Mouse (Mus musculus) mammary gland, adult 2 months (tissue): ENCODE results near the gene Gm26620. TPM values are rescaled to one million over a fixed set of nuclear protein-coding genes. Genes with fewer than 3 reads are reported as not detected.

Experiments used
- polyA plus RNA-seq: library from polyadenylated mRNA; depleted of rRNA; stranded (reverse); fragments of >200 nt; gene quantifications from 2 replicates; pipeline ENCODE4 v1.2.3, GENCODE M21; 2012; ENCODE audit warnings: low replicate concordance; rRNA removed

Gene Gm26620
- 0.72 and 1.5 TPM in 2 replicates for polyA plus RNA-seq

DNA sequence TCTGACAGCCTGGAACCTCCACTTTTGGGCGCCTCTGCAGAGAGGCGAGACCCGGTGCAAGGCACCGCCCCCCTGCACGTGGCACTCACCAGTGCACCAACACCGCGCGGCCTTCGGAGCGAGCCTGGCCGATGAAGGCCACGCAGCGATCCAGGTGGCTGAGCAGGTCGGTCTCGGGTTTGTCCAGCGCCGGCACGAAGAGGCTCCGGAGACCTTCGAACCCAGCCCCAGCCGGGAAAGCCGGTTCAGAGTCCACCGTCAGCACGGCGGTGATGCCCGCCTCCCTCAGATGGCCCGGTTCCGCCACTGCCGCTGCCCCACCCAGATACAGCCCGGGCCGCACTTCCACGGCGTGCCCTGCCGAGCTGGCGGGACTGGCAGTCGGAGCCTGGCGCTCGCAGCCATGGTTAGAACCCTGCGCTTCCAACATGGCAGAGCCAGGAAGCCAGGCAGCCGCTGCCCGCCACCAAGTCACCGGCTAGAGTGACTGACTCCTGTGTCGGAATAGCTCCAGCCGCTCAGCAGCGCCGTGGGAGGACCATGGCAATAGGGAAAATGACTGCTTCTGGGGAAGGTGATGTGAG lies at the start of gene Gm26620, which contains the start of gene Dusp12:
Gm26620 (plus strand) TSS at position 88 of the 584 bp plus-strand sequence.
Dusp12 (minus strand) TSS at position 563 of the 584 bp plus-strand sequence.

DNA sequence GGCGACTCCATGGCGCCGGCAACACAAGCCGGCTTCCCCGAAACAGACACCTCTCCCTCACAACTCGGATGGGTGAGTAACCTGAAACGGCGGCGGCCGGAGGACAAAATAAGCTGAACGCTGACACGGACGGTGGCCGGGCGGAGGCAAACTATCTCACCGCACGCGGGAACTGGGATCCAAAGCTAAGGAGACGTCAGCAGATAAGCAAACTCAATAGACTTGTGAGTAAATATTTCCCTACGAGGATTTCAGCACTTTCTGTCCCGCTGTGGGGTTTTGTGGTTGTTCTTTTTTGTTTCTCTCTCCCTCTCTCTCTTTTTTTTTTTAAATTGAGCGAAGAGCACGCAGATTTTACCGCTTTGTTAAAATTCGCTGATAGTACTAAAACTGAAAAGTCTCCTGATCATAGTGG lies 17.2 kb upstream of the Gm26620 start, which contains the start of gene Atf6:
Atf6 (minus strand) TSS at position 81 of the 415 bp plus-strand sequence.

GRCm38 (mm10) chr1:170912891-170913615 lies 28.2 kb downstream of the Gm26620 start, which contains the start of gene Fcrlb:
Gene Fcrlb, minus strand, starts transcription at chr1:170912941.

DNA sequence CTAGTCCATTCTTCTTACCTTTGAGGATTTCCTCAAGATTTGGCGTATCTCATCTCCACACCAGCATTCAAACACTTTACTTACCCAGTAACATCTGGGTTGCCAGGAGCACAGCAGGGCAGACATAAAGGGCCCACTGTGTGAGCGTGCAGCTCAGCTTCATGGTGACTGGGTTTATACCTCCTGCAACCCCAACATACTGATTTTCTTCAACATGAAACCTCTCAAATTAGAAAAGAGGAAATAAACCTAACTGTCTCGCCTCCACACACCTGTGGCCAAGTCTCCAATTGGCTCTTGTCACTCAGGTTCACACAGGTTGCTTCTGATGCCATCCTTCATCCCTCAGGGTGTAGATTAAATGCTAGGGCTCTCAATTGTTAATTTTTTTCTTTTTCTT lies 42.5 kb downstream of the Gm26620 start, which contains the start of gene Fcrla:
Fcrla (minus strand) TSS at position 206 of the 400 bp plus-strand sequence.

Other genes starting within 250 kb of the Gm26620 start
- 39.1 and 44.4 TPM in 2 replicates for gene Olfml2b, start 240.5 kb upstream of the Gm26620 start, polyA plus RNA-seq
- 9.2 and 18.1 TPM in 2 replicates for gene Atf6, start 17.3 kb upstream of the Gm26620 start, polyA plus RNA-seq
- gene Dusp12, start 475 bp downstream of the Gm26620 start, polyA plus RNA-seq, result 10.4 and 20.8 TPM in 2 replicates
- 0.49 and 1.8 TPM in 2 replicates for gene Fcrlb, start 27.9 kb downstream of the Gm26620 start, polyA plus RNA-seq
- gene Fcrla, start 42.5 kb downstream of the Gm26620 start, polyA plus RNA-seq, result 30.3 and 37.9 TPM in 2 replicates
- gene Fcgr2b, start 91.5 kb downstream of the Gm26620 start, polyA plus RNA-seq, result 34.2 and 53.0 TPM in 2 replicates
- 1.2 and 2.8 TPM in 2 replicates for gene Fcgr4, start 133.9 kb downstream of the Gm26620 start, polyA plus RNA-seq
- 22.5 and 52.0 TPM in 2 replicates for gene Fcgr3, start 179.9 kb downstream of the Gm26620 start, polyA plus RNA-seq
- gene Cfap126, start 228.9 kb downstream of the Gm26620 start, polyA plus RNA-seq, result 4.5 and 9.9 TPM in 2 replicates